Mouse (Mus musculus) embryonic facial prominence, embryonic 11.5 days (tissue): ENCODE results near the gene Ndufaf2. TPM values are rescaled to one million over a fixed set of nuclear protein-coding genes. Genes with fewer than 3 reads are reported as not detected.

Experiments used
- ATAC-seq: fragments of 200-750 bp; cut with Nextera tagmentation; replicated peaks from 2 replicates; pipeline ENCODE4 v1.8.0; 2017; ENCODE audit warnings: low read depth; ENCODE audit not compliant: insufficient number of reproducible peaks, low FRiP score, low TSS enrichment
- DNase-seq: peaks from one replicate; pipeline ENCODE4 v3.0.0-alpha.2; 2015; ENCODE audit warnings: low spot score
- H3K27ac ChIP-seq: fragments of 300-500 bp; sonication (generic); replicated peaks from 2 replicates; pipeline ENCODE4 v1.5.1; 2014; ENCODE audit warnings: mild to moderate bottlenecking, low read depth, low read length, control low read depth
- H3K27me3 ChIP-seq: fragments of 300-500 bp; sonication (generic); 2 replicates; pipeline ENCODE4 v1.6.1; 2014; ENCODE audit warnings: mild to moderate bottlenecking, low read length, moderate library complexity, mixed read lengths; ENCODE audit not compliant: control insufficient read depth, insufficient read depth
- H3K36me3 ChIP-seq: fragments of 300-500 bp; sonication (generic); replicated peaks from 2 replicates; pipeline ENCODE4 v1.6.1; 2014; ENCODE audit warnings: low read depth, mild to moderate bottlenecking, low read length, moderate library complexity, mixed read lengths; ENCODE audit not compliant: control insufficient read depth, insufficient read depth
- H3K4me1 ChIP-seq: fragments of 300-500 bp; sonication (generic); 2 replicates; pipeline ENCODE4 v1.6.1; 2014; ENCODE audit warnings: low read length, mixed read lengths; ENCODE audit not compliant: control insufficient read depth, insufficient read depth
- H3K4me2 ChIP-seq: fragments of 300-500 bp; sonication (generic); 2 replicates; pipeline ENCODE4 v1.6.1; 2014; ENCODE audit warnings: low read depth, mild to moderate bottlenecking, control low read depth, low read length, moderate library complexity
- H3K4me3 ChIP-seq: fragments of 300-500 bp; sonication (generic); 2 replicates; pipeline ENCODE4 v1.5.1; 2014; ENCODE audit warnings: low read depth, low read length, control low read depth
- H3K9ac ChIP-seq: fragments of 300-500 bp; sonication (generic); replicated peaks from 2 replicates; pipeline ENCODE4 v1.6.1; 2014; ENCODE audit warnings: mild to moderate bottlenecking, control low read depth, low read length
- H3K9me3 ChIP-seq: fragments of 300-500 bp; sonication (generic); replicated peaks from 2 replicates; pipeline ENCODE4 v1.6.1; 2016; ENCODE audit warnings: mild to moderate bottlenecking, low read length, inconsistent platforms, mixed read lengths; ENCODE audit not compliant: control insufficient read depth
- WGBS: fragments of 180-500 bp; shearing (Covaris S2); extraction: QIAGEN DNeasy Blood & Tissue Kit; methylation state at CpG from one replicate; pipeline ENCODE4 v1.1.7; 2014; 5-methylcytosine and 5-hydroxymethylcytosine counted together
- polyA plus RNA-seq: library from polyadenylated mRNA; unstranded; fragments of >200 nt; fragmentation: Nextera tagmentation; extraction: Ambion mirVana; gene quantifications from 2 replicates; pipeline ENCODE4 v1.2.1, GENCODE M21; 2014

The Ndufaf2 gene
- polyA plus RNA-seq, 1 experiment from 2014 or later, result 112 TPM

GRCm38 (mm10) chr13:108119411-108120310, 38.8 kb downstream of the Ndufaf2 start:
- Histone ChIP-seq H3K9me3 (no peaks in the 10 kb centered on the region), H3K4me2 (no peak overlapping the region), H3K4me3 (no peak overlapping the region), H3K9ac (no peak overlapping the region), H3K4me1 (no peaks in the 10 kb centered on the region), H3K36me3 (no peaks in the 10 kb centered on the region), H3K27ac (no peak overlapping the region), H3K27me3 (no peaks in the 10 kb centered on the region)
- ATAC-seq, result no peak
- no peak for DNase-seq
- 89% methylated on average over 9 of the region's 9 CpGs for WGBS

GRCm38 (mm10) chr13:108118188-108118587, 40.2 kb downstream of the Ndufaf2 start:
- ATAC-seq (no peak), DNase-seq (no peak)
- H3K4me1 ChIP-seq, result no peaks in the 10 kb centered on the region
- H3K36me3 ChIP-seq, result no peaks in the 10 kb centered on the region
- no peak overlapping the region for H3K4me2 ChIP-seq
- H3K9me3 ChIP-seq, result no peaks in the 10 kb centered on the region
- no peak overlapping the region for H3K27ac ChIP-seq
- no peak overlapping the region for H3K4me3 ChIP-seq
- H3K9ac ChIP-seq, result no peak overlapping the region
- WGBS, result 38% methylated on average over 1 of the region's 1 CpGs
- H3K27me3 ChIP-seq, result no peaks in the 10 kb centered on the region

GRCm38 (mm10) chr13:108117654-108118053, 40.8 kb downstream of the Ndufaf2 start:
- Histone ChIP-seq H3K27ac (no peak overlapping the region), H3K9me3 (no peaks in the 10 kb centered on the region), H3K36me3 (no peaks in the 10 kb centered on the region), H3K9ac (no peak overlapping the region), H3K4me3 (no peak overlapping the region), H3K4me2 (no peak overlapping the region), H3K27me3 (no peaks in the 10 kb centered on the region), H3K4me1 (no peaks in the 10 kb centered on the region)
- no peak for ATAC-seq
- no peak for DNase-seq

- H3K4me3 ChIP-seq, result no peak overlapping the region
- H3K27me3 ChIP-seq, result no peaks in the 10 kb centered on the region
- 80% methylated on average over 3 of the region's 3 CpGs for WGBS
- no peak overlapping the region for H3K9ac ChIP-seq
- no peak overlapping the region for H3K27ac ChIP-seq
- no peaks in the 10 kb centered on the region for H3K4me1 ChIP-seq
- DNase-seq, result no peak
- no peak for ATAC-seq
- no peaks in the 10 kb centered on the region for H3K9me3 ChIP-seq
- no peak overlapping the region for H3K4me2 ChIP-seq
- no peaks in the 10 kb centered on the region for H3K36me3 ChIP-seq
Measured at GRCm38 (mm10) chr13:108114257-108114656, 44.2 kb downstream of the Ndufaf2 start.

- no peak overlapping the region for H3K4me2 ChIP-seq
- no peak overlapping the region for H3K9ac ChIP-seq
- no peaks in the 10 kb centered on the region for H3K9me3 ChIP-seq
- 95% methylated on average over 5 of the region's 5 CpGs for WGBS
- H3K27ac ChIP-seq, result no peak overlapping the region
- no peak overlapping the region for H3K4me3 ChIP-seq
- no peaks in the 10 kb centered on the region for H3K4me1 ChIP-seq
- no peak for DNase-seq
- H3K36me3 ChIP-seq, result no peaks in the 10 kb centered on the region
- ATAC-seq, result no peak
- H3K27me3 ChIP-seq, result no peaks in the 10 kb centered on the region
Measured at GRCm38 (mm10) chr13:108113536-108113935, 44.9 kb downstream of the Ndufaf2 start.

GRCm38 (mm10) chr13:108110929-108111328, 47.5 kb downstream of the Ndufaf2 start:
- H3K27ac ChIP-seq, result no peak overlapping the region
- no peak overlapping the region for H3K4me2 ChIP-seq
- no peaks in the 10 kb centered on the region for H3K4me1 ChIP-seq
- no peaks in the 10 kb centered on the region for H3K9me3 ChIP-seq
- no peaks in the 10 kb centered on the region for H3K36me3 ChIP-seq
- no peak overlapping the region for H3K4me3 ChIP-seq
- no peak for ATAC-seq
- DNase-seq, result no peak
- 85% methylated on average over 6 of the region's 6 CpGs for WGBS
- H3K27me3 ChIP-seq, result no peaks in the 10 kb centered on the region
- no peak overlapping the region for H3K9ac ChIP-seq

- H3K36me3 ChIP-seq, result no peaks in the 10 kb centered on the region
- H3K27me3 ChIP-seq, result no peaks in the 10 kb centered on the region
- H3K4me2 ChIP-seq, result no peak overlapping the region
- H3K4me3 ChIP-seq, result no peak overlapping the region
- H3K9ac ChIP-seq, result no peak overlapping the region
- no peaks in the 10 kb centered on the region for H3K9me3 ChIP-seq
- no peaks in the 10 kb centered on the region for H3K4me1 ChIP-seq
- 31% methylated on average over 2 of the region's 2 CpGs for WGBS
- no peak overlapping the region for H3K27ac ChIP-seq
- DNase-seq (no peak), ATAC-seq (no peak)
Measured at GRCm38 (mm10) chr13:108100700-108101099, 57.7 kb downstream of the Ndufaf2 start.

- DNase-seq, result no peak
- no peak overlapping the region for H3K4me3 ChIP-seq
- no peak overlapping the region for H3K27ac ChIP-seq
- 81% methylated on average over 7 of the region's 7 CpGs for WGBS
- no peaks in the 10 kb centered on the region for H3K9me3 ChIP-seq
- no peaks in the 10 kb centered on the region for H3K4me1 ChIP-seq
- ATAC-seq, result no peak
- no peaks in the 10 kb centered on the region for H3K36me3 ChIP-seq
- H3K4me2 ChIP-seq, result no peak overlapping the region
- no peak overlapping the region for H3K9ac ChIP-seq
- H3K27me3 ChIP-seq, result no peaks in the 10 kb centered on the region
Measured at GRCm38 (mm10) chr13:108096446-108096845, 62.0 kb downstream of the Ndufaf2 start.
